Comparison of ENCODE assay signal across 8 mouse cellular contexts in genomic region chr5:129583331-129583730, GRCm38 (mm10). TPM values are rescaled to one million over a fixed set of nuclear protein-coding genes. Genes with fewer than 3 reads are reported as not detected.
A peak's percentile ranks its signal among the peaks of the same experiment; 100 is the strongest.
DNase-seq lines count a peak whose midpoint lies in the region; ATAC-seq lines count a peak whose summit lies in the region.

No protein-coding gene starts in this region.

- H3K9me3 ChIP-seq in embryonic facial prominence, embryonic 11.5 days (replicated peaks; ENCODE audit: control insufficient read depth, low read length), result no peaks in the 10 kb centered on the region
- no peaks in the 10 kb centered on the region for H3K9me3 ChIP-seq in hindbrain, embryonic 16.5 days (ENCODE audit: control insufficient read depth, low read length)
- H3K9me3 ChIP-seq in neural tube, embryonic 12.5 days, result no peaks in the 10 kb centered on the region

- peak overlapping the region; percentile 68 for H3K4me3 ChIP-seq in embryonic facial prominence, embryonic 11.5 days (ENCODE audit: low read depth, low read length)
- peak overlapping the region; percentile 85 for H3K4me3 ChIP-seq in hindbrain, embryonic 16.5 days (ENCODE audit: low read length)
- H3K4me3 ChIP-seq in neural tube, embryonic 12.5 days, result peak overlapping the region; percentile 77

- H3K27me3 ChIP-seq in embryonic facial prominence, embryonic 11.5 days (ENCODE audit: control insufficient read depth, insufficient read depth, low read length), result peaks cover 20% of the 10 kb centered on the region
- peaks cover 2% of the 10 kb centered on the region; the same call in 1 of the 2 replicates for H3K27me3 ChIP-seq in hindbrain, embryonic 16.5 days (replicated peaks; ENCODE audit: control insufficient read depth, insufficient read depth, low read length)
- peaks cover 40% of the 10 kb centered on the region for H3K27me3 ChIP-seq in neural tube, embryonic 12.5 days (replicated peaks)

- H3K4me2 ChIP-seq in embryonic facial prominence, embryonic 11.5 days (ENCODE audit: low read depth, low read length), result peak overlapping the region; percentile 100
- peak overlapping the region; percentile 99 for H3K4me2 ChIP-seq in hindbrain, embryonic 16.5 days (ENCODE audit: low read length)
- peak overlapping the region; percentile 97 for H3K4me2 ChIP-seq in neural tube, embryonic 12.5 days (replicated peaks)

- H3K4me1 ChIP-seq in embryonic facial prominence, embryonic 11.5 days (ENCODE audit: control insufficient read depth, insufficient read depth, low read length), result peaks cover 4% of the 10 kb centered on the region
- peaks cover 28% of the 10 kb centered on the region for H3K4me1 ChIP-seq in hindbrain, embryonic 16.5 days (ENCODE audit: control insufficient read depth, insufficient read depth, low read depth, low read length)
- H3K4me1 ChIP-seq in neural tube, embryonic 12.5 days, result peaks cover 30% of the 10 kb centered on the region

- 4% methylated on average over 12 of the region's 12 CpGs for WGBS in embryonic facial prominence, embryonic 11.5 days
- 3% methylated on average over 12 of the region's 12 CpGs for WGBS in hindbrain, embryonic 16.5 days
- WGBS in neural tube, embryonic 12.5 days, result 6% methylated on average over 11 of the region's 12 CpGs

- no peak for ATAC-seq in embryonic facial prominence, embryonic 11.5 days (replicated peaks; ENCODE audit: insufficient number of reproducible peaks, low FRiP score, low TSS enrichment, low read depth)
- no peak; the same call in 1 of the 2 replicates for ATAC-seq in hindbrain, embryonic 16.5 days
- ATAC-seq in neural tube, embryonic 12.5 days (ENCODE audit: low FRiP score, low read depth), result peak; percentile 19; the same call in 1 of the 2 replicates
- ATAC-seq in frontal cortex, adult (ENCODE audit: low TSS enrichment), result no peak

- DNase-seq in kidney, postnatal 10 days, result peak; percentile 21
- no peak for DNase-seq in kidney, adult 18-20 months
- no peak for DNase-seq in embryonic facial prominence, embryonic 11.5 days (ENCODE audit: low spot score)
- DNase-seq in adrenal gland, postnatal 10 days, result no peak
- no peak for DNase-seq in frontal cortex, postnatal 25 days (ENCODE audit: low spot score in 2 of 2)

- no peaks in the 10 kb centered on the region for H3K36me3 ChIP-seq in embryonic facial prominence, embryonic 11.5 days (replicated peaks; ENCODE audit: control insufficient read depth, insufficient read depth, low read depth, low read length)
- no peaks in the 10 kb centered on the region for H3K36me3 ChIP-seq in hindbrain, embryonic 16.5 days (ENCODE audit: control insufficient read depth, insufficient read depth, low read length)
- no peaks in the 10 kb centered on the region for H3K36me3 ChIP-seq in neural tube, embryonic 12.5 days

- H3K9ac ChIP-seq in embryonic facial prominence, embryonic 11.5 days (replicated peaks; ENCODE audit: low read length), result peak overlapping the region; percentile 67
- peak overlapping the region; percentile 87 for H3K9ac ChIP-seq in hindbrain, embryonic 16.5 days (ENCODE audit: low read depth, low read length)
- no peak overlapping the region for H3K9ac ChIP-seq in neural tube, embryonic 12.5 days

- H3K27ac ChIP-seq in embryonic facial prominence, embryonic 11.5 days (replicated peaks; ENCODE audit: low read depth, low read length), result no peak overlapping the region
- no peak overlapping the region for H3K27ac ChIP-seq in hindbrain, embryonic 16.5 days (ENCODE audit: low read depth, low read length)
- H3K27ac ChIP-seq in neural tube, embryonic 12.5 days, result no peak overlapping the region

RNA-seq across cellular contexts. Expression of gene Mmp17, which starts 0.6 kb away (rescaled TPM):
- 1.5 TPM in 2 replicates for polyA plus RNA-seq in embryonic facial prominence, embryonic 11.5 days (2014; fragmentation: Nextera tagmentation; extraction: Ambion mirVana)
- 10.8 and 11.0 TPM in 2 replicates for polyA plus RNA-seq in hindbrain, embryonic 16.5 days (2015; fragmentation: Nextera tagmentation; extraction: Ambion mirVana)
- polyA plus RNA-seq in neural tube, embryonic 12.5 days (2016; fragmentation: Nextera tagmentation; extraction: Ambion mirVana), result 6.7 and 6.9 TPM in 2 replicates
- 1 to 10 TPM; 1.3 to 2.4 TPM for total RNA-seq in adrenal gland, postnatal 10 days (2021)
